Mouse (Mus musculus) midbrain, embryonic 12.5 days (tissue): ENCODE measurements around the gene Melk. TPM values are rescaled to one million over a fixed set of nuclear protein-coding genes. Genes with fewer than 3 reads are reported as not detected.

ENCODE experiments used
- ATAC-seq: fragments of 200-750 bp; cut with Nextera tagmentation; 2 replicates; pipeline ENCODE4 v1.8.0; 2017; ENCODE audit warnings: low read depth, moderate TSS enrichment, moderate library complexity; ENCODE audit not compliant: low FRiP score
- H3K27ac ChIP-seq: fragments of 300-500 bp; sonication (generic); replicated peaks from 2 replicates; pipeline ENCODE4 v1.5.1; 2016; ENCODE audit warnings: mild to moderate bottlenecking
- H3K27me3 ChIP-seq: fragments of 300-500 bp; sonication (generic); 2 replicates; pipeline ENCODE4 v1.6.1; 2016; ENCODE audit warnings: mild to moderate bottlenecking
- H3K36me3 ChIP-seq: fragments of 300-500 bp; sonication (generic); 2 replicates; pipeline ENCODE4 v1.6.1; 2016
- H3K4me1 ChIP-seq: fragments of 300-500 bp; sonication (generic); 2 replicates; pipeline ENCODE4 v1.6.1; 2016
- H3K4me2 ChIP-seq: fragments of 300-500 bp; sonication (generic); replicated peaks from 2 replicates; pipeline ENCODE4 v1.6.1; 2016; ENCODE audit warnings: mild to moderate bottlenecking, moderate library complexity
- H3K4me3 ChIP-seq: fragments of 300-500 bp; sonication (generic); 2 replicates; pipeline ENCODE4 v1.5.1; 2016; ENCODE audit warnings: mild to moderate bottlenecking
- H3K9ac ChIP-seq: fragments of 300-500 bp; sonication (generic); replicated peaks from 2 replicates; pipeline ENCODE4 v1.6.1; 2016; ENCODE audit warnings: mild to moderate bottlenecking, moderate library complexity
- H3K9me3 ChIP-seq: fragments of 300-500 bp; sonication (generic); 2 replicates; pipeline ENCODE4 v1.6.1; 2016; ENCODE audit warnings: mild to moderate bottlenecking
- WGBS: fragments of 180-500 bp; shearing (Covaris S2); methylation state at CpG from one replicate; pipeline ENCODE4 v1.1.7; 2016; 5-methylcytosine and 5-hydroxymethylcytosine counted together
- polyA plus RNA-seq: library from polyadenylated mRNA; unstranded; fragments of >200 nt; fragmentation: Nextera tagmentation; extraction: Ambion mirVana; gene quantifications from 2 replicates; pipeline ENCODE4 v1.2.1, GENCODE M21; 2016

Gene Melk
- polyA plus RNA-seq = 48.0 and 50.4 TPM in 2 replicates

DNA sequence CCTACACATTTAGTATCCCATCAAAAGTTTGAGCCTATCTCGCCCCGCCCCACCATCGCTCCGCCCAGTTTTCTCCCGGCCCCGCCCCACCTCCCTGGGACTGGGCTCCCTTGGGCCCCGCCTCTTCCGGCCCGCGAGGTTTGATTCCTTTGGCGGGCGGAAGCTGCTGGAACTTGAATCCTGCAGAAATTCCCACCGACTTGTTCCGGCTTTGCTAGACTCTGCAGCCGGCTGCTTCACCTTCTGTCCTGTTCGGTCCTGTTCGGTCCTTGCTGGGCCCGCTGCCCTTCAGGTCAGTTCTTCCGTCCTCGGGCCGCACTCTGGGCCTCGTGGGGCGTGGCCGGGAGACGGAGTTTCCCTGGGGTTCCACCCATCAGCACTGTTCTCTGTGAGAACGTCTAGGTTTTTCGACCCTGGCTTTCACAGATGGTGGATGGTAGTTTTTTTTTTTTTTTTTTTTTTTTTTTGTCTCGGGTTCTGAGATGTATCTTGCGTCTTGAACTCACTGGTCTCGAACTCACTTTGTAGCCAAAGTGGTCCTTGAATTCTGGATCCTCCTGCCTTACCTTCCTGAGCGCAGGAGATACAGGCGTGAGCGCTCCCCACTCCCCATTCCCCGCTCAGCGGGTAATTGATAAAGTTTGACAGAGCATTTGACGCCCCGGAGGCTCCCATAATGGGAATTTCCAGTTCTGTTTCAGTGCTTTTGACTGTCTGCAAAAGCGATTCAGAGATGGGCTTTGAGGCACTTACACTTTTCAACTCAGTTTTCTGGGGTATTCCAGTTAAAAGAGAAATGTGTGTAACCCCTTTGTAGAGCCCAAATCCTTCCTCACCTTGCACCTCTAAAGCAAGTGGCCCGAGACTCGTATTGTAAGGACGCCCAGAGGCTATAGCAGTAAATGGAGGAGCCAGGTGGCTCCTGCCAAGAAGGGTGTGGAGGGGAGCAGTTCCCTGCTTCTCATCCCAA lies at the start of gene Melk:
Gene Melk, plus strand, starts transcription at position 96 of the 970 bp plus-strand sequence.
- WGBS = under 1% methylated on average over 41 of the region's 41 CpGs
- H3K4me2 ChIP-seq = peak within 1 kb of the TSS; percentile 53
- H3K27ac ChIP-seq = no peak within 1 kb of the TSS; the same call in 1 of the 2 replicates
- H3K4me3 ChIP-seq = peak within 1 kb of the TSS; percentile 59
- H3K9me3 ChIP-seq = no peaks in the 10 kb centered on the region
- H3K9ac ChIP-seq = peak within 1 kb of the TSS; percentile 59
- ATAC-seq = peak; percentile 84
- peaks cover 3% of the 10 kb centered on the region; the same call in 1 of the 2 replicates for H3K36me3 ChIP-seq
- no peaks in the 10 kb centered on the region for H3K27me3 ChIP-seq
- peaks cover 16% of the 10 kb centered on the region for H3K4me1 ChIP-seq

DNA sequence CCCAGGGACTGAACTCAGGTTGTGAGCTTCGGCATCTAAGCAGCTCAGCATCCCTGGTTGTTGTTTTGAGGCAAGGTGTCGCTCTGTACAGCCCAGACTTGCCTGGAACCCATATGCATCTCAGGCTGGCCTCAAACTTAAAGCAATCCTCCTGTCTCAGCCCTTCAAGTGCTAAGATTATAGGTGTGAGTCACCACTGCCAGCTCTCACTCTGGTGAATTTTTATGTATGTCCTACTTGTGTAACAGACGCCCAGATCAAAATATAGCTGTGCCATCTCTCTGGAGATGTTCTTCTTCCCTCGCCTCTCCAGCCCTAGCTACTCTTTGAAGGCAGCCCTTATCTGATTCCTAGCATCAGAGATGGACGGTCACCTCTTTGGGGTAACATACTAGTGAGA lies 49.2 kb upstream of the Melk start:
- no peaks in the 10 kb centered on the region for H3K9me3 ChIP-seq
- H3K4me1 ChIP-seq = peaks cover 48% of the 10 kb centered on the region
- 83% methylated on average over 5 of the region's 5 CpGs for WGBS

DNA sequence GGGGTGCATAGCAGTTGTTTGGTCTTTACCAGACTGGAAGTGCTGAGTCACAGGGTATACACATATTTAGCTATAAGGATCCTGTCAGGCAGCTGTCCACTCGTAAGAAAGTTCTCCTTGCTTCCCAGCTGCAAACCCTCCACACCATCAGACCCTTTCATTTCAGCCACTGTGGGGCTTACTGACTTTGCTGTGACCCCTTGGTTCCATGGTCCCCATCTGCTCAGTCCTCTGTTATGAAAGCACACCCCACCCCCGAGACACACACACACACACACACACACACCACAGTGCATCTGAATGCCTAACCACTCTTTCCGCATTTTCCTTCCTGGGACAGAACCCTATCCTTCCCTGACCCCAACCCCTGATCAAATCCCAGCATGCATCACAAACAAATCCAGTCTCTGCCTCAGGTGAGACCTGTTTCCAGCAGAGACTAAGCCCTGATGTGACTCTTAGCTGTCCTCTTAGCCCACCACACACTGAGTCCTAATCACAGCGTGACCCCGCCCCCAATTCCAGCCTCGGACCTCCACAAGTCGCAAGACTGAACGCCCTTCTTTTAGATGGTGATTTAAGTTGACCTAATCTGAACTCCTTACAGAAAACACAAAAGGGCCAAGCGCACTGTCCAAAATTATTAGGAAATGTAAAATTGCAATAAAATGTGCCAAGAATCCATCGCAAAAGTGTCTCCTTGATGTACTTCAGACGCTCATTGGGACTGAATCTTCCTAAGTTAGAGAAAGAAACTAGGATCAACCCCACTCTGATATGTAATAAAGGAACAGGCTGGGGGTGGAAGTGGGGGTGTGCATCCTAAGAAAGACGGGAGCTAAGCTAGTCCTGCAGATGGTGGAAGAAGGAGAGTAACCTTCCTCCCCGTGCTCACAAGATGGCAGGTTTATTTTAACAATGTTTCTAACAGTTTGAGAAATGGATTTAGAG lies 48.4 kb upstream of the Melk start:
- Histone ChIP-seq H3K9ac (no peak overlapping the region), H3K36me3 (no peaks in the 10 kb centered on the region), H3K27me3 (no peaks in the 10 kb centered on the region), H3K4me3 (0 out of 2 replicates have a peak overlapping the region, but pooled peaks have one; percentile 2), H3K4me1 (peaks cover 43% of the 10 kb centered on the region), H3K9me3 (no peaks in the 10 kb centered on the region), H3K4me2 (peak overlapping the region; percentile 34), H3K27ac (no peak overlapping the region)
- 7% methylated on average over 13 of the region's 13 CpGs for WGBS
- ATAC-seq = no peak

More for the DNA sequence above, 49.2 kb upstream of the Melk start:
- no peaks in the 10 kb centered on the region for H3K27me3 ChIP-seq
- H3K27ac ChIP-seq = no peak overlapping the region
- no peak overlapping the region for H3K4me2 ChIP-seq
- no peaks in the 10 kb centered on the region for H3K36me3 ChIP-seq
- H3K4me3 ChIP-seq = no peak overlapping the region
- H3K9ac ChIP-seq = no peak overlapping the region
- ATAC-seq = no peak

DNA sequence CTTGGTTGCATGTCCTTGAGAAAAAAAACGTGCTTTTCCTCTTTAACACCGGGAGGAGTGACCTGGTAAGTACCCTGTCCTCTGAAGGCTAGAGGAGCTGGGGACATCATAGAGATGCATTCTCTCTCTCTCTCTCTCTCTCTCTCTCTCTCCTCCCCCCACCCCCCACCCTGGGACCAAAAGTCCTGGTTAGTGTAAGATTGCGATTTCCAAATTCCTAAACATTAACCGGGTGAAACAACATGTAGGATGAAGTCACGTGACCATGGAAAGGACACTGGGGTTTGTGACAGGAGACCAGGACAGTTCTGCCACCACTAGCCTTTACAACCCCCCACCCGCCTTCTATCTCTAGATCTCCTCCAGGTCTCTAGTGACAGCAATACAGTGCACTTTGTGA lies 47.5 kb upstream of the Melk start:
- no peaks in the 10 kb centered on the region for H3K27me3 ChIP-seq
- no peak overlapping the region for H3K27ac ChIP-seq
- H3K9me3 ChIP-seq = no peaks in the 10 kb centered on the region
- no peak for ATAC-seq
- H3K4me1 ChIP-seq = peaks cover 33% of the 10 kb centered on the region
- 8% methylated on average over 6 of the region's 6 CpGs for WGBS
- H3K9ac ChIP-seq = no peak overlapping the region
- H3K4me3 ChIP-seq = no peak overlapping the region
- no peaks in the 10 kb centered on the region for H3K36me3 ChIP-seq
- peak overlapping the region; percentile 34 for H3K4me2 ChIP-seq

DNA sequence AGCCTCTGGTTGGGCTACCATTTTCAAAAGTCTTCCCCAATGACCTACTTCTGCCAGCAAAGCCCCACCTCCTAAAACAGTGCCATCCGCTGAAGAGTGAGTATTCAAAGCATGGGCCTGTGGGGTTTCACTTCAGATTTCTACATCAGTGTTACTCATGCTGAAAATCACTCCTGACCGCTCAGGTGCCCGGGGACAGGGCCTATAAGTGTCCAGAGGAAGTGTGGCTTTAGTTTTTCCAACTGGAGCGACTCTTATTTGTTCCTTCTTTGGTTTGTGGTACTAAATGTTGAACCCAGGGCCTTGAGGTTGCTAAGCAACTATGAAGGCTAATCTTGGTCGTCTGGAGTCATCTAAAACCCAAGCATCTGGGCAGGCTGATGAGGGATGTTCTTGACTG lies 46.1 kb upstream of the Melk start:
- 77% methylated on average over 5 of the region's 5 CpGs for WGBS
- Histone ChIP-seq H3K27ac (no peak overlapping the region), H3K27me3 (no peaks in the 10 kb centered on the region), H3K4me3 (no peak overlapping the region), H3K4me2 (no peak overlapping the region), H3K9ac (no peak overlapping the region), H3K9me3 (no peaks in the 10 kb centered on the region), H3K36me3 (no peaks in the 10 kb centered on the region), H3K4me1 (peaks cover 22% of the 10 kb centered on the region)
- no peak for ATAC-seq

DNA sequence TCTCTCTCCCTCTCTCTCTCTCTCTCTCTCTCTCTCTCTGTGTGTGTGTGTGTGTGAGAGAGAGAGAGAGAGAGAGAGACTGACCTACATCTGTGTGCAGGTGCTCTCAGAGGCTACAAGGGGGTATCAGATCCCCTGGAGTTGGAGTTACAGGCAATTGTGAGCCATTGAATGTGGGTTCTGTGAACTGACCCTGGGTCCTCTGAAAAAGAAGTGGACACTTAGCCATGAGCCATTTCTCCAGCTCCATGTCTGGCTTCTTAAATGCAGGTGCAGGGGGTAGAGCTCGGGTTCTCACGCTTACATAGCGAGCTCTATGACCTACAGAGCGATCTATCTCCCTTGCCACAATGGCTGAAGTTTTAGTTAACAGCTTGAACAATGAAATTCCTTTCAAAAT lies 41.5 kb upstream of the Melk start:
- no peak overlapping the region for H3K27ac ChIP-seq
- no peak overlapping the region for H3K4me2 ChIP-seq
- WGBS = 91% methylated on average over 4 of the region's 4 CpGs
- ATAC-seq = no peak
- H3K27me3 ChIP-seq = no peaks in the 10 kb centered on the region
- H3K4me3 ChIP-seq = no peak overlapping the region
- H3K4me1 ChIP-seq = 0 out of 2 replicates have a peak, but pooled peaks cover 4% of the 10 kb centered on the region
- H3K9me3 ChIP-seq = no peaks in the 10 kb centered on the region
- H3K36me3 ChIP-seq = no peaks in the 10 kb centered on the region
- no peak overlapping the region for H3K9ac ChIP-seq

DNA sequence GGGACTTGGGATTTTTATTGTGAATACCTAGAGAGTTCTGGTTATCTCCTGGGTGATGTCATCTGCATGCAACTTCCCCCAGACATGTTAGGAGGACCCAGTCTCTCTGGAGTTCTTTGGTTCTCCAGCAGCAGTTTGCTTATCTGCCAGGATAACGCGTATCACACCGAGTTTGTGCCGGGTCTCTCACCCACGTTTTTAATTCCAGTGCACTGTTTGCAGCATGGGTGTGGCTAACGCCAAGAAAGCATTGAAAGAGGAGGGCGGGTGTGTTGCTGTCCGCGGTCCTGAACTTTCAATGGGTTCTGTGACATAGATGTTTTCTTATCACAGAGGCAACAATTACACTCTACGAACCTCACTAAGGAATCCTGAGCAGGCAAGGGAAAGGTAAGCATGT lies 40.4 kb upstream of the Melk start:
- H3K4me2 ChIP-seq = no peak overlapping the region
- H3K9ac ChIP-seq = no peak overlapping the region
- H3K27ac ChIP-seq = no peak overlapping the region
- H3K4me1 ChIP-seq = 0 out of 2 replicates have a peak, but pooled peaks cover 4% of the 10 kb centered on the region
- 5% methylated on average over 10 of the region's 10 CpGs for WGBS
- no peaks in the 10 kb centered on the region for H3K27me3 ChIP-seq
- no peaks in the 10 kb centered on the region for H3K9me3 ChIP-seq
- H3K36me3 ChIP-seq = no peaks in the 10 kb centered on the region
- ATAC-seq = no peak
- H3K4me3 ChIP-seq = no peak overlapping the region

DNA sequence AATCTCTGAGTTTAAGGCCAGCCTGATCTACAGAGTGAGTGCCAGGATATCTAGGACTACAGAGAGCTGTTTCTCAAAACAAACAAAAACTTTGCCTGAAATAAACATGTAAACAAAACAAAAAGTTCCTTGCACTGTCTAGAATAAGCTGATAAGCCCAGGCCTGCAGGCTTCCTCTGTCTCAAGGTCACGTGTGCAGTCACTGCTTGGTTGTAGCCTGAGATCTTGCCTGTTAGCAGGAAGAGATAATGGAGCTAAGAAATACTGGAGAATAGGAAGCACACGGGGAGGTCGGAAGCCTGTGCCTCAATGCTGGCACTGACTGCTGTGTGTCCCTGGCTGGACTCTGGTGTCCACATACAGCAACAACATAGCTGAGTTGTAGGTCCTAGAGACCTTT lies 35.2 kb upstream of the Melk start:
- no peak overlapping the region for H3K4me3 ChIP-seq
- ATAC-seq = no peak
- H3K9me3 ChIP-seq = no peaks in the 10 kb centered on the region
- H3K4me2 ChIP-seq = no peak overlapping the region
- H3K36me3 ChIP-seq = no peaks in the 10 kb centered on the region
- no peaks in the 10 kb centered on the region for H3K4me1 ChIP-seq
- H3K27me3 ChIP-seq = no peaks in the 10 kb centered on the region
- H3K9ac ChIP-seq = no peak overlapping the region
- H3K27ac ChIP-seq = no peak overlapping the region
- 89% methylated on average over 3 of the region's 3 CpGs for WGBS

DNA sequence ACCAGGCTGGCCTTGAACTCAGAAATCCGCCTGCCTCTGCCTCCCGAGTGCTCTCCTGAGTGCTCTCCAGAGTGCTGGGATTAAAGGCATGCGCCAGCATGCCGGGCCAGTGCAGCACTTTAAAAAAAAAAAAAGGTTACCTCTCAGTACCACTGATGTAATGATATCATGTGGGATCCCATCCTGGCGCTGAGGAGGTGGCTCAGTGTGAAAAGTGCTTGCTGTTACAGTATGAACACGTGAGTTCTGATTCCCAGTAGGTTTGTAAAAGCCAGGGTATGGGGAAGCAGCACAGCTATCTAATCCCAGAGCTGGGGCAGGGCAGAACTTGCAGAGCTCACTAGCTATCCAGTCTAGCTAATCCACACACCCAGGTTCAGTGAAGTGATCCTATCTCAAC lies 33.2 kb upstream of the Melk start:
- Histone ChIP-seq H3K27ac (no peak overlapping the region), H3K9ac (no peak overlapping the region), H3K4me2 (no peak overlapping the region), H3K9me3 (no peaks in the 10 kb centered on the region), H3K27me3 (no peaks in the 10 kb centered on the region), H3K36me3 (no peaks in the 10 kb centered on the region), H3K4me1 (no peaks in the 10 kb centered on the region), H3K4me3 (no peak overlapping the region)
- 87% methylated on average over 6 of the region's 6 CpGs for WGBS
- no peak for ATAC-seq

DNA sequence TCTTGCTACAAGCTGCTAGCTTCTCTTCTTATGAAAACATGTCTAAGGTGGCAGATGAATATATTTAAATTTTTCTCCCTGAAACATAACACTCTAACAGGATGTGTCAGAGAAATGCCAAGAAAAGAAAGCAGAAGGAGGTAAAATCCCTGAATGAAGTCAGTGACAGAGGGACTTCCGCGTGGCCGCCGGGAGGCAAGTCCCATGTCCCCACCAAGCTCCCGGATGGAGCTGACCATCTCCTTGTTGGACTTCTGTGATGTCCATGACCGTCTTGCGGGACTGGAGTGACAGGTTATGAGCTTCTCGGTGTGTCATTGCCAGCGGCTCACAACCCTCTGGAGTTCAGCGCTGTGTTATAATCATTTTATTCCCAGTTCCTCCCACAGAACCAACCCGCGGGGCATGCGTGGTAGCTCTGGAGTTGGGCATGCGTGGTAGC lies 31.3 kb upstream of the Melk start:
- WGBS = 94% methylated on average over 14 of the region's 14 CpGs
- Histone ChIP-seq H3K27ac (no peak overlapping the region), H3K4me1 (no peaks in the 10 kb centered on the region), H3K9ac (no peak overlapping the region), H3K9me3 (no peaks in the 10 kb centered on the region), H3K36me3 (no peaks in the 10 kb centered on the region), H3K4me3 (no peak overlapping the region), H3K4me2 (no peak overlapping the region), H3K27me3 (no peaks in the 10 kb centered on the region)
- no peak for ATAC-seq

DNA sequence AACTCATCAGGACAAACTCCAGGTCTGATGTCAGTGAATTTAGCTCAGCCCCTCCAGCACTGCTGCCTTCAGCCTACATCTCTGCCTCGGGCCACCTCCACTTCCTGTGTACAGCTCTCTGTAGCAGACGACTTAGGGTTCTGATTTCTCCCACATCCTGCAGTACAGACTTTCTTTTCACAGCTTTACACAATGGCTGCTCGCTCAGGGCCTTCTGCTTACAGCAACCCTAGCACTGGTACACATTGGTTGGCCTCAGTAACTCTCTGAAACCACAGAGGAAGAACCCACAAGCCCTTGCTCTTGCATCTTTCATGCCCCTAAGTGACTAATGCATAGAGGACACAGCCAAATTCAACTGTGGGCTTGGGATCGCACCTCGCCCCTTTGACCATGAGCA lies 29.5 kb upstream of the Melk start:
- Histone ChIP-seq H3K27me3 (no peaks in the 10 kb centered on the region), H3K9me3 (no peaks in the 10 kb centered on the region), H3K4me3 (no peak overlapping the region), H3K4me1 (no peaks in the 10 kb centered on the region), H3K4me2 (no peak overlapping the region), H3K27ac (no peak overlapping the region), H3K9ac (no peak overlapping the region), H3K36me3 (no peaks in the 10 kb centered on the region)
- ATAC-seq = no peak
- 75% methylated on average over 5 of the region's 5 CpGs for WGBS
